Mouse (Mus musculus) C3H10T1/2 (cell line): ENCODE data around the gene Rhov. TPM values are rescaled to one million over a fixed set of nuclear protein-coding genes. Genes with fewer than 3 reads are reported as not detected.

ENCODE experiments used
- polyA plus RNA-seq, 2 experiments: library from polyadenylated mRNA; unstranded; fragments of >200 nt; fragmentation: generic; extraction: Trizol; gene quantifications; one replicate each; pipeline ENCODE4 v1.2.1; 2012; ENCODE audit warnings: missing spikeins in 2 of 2

Rhov gene
- 1 to 10 TPM in 1 of 2 experiments, under 1 TPM in 1; 0.63 to 5.3 TPM for polyA plus RNA-seq

GRCm38 (mm10) chr2:119270643-119271331 lies at the start of gene Rhov:
Gene Rhov (minus strand): TSS chr2:119271272.

GRCm38 (mm10) chr2:119288270-119288882 lies 17.3 kb upstream of the Rhov start, which contains the start of gene Vps18:
Gene Vps18 (plus strand): TSS chr2:119288740.

GRCm38 (mm10) chr2:119237210-119237870 lies 33.7 kb downstream of the Rhov start, which contains the start of gene Spint1:
Gene Spint1 (plus strand): TSS chr2:119237362.

GRCm38 (mm10) chr2:119229775-119230704 lies 41.0 kb downstream of the Rhov start, which contains the start of gene Ppp1r14d:
Gene Ppp1r14d (minus strand): TSS chr2:119229906.

Other genes with a start within 250 kb of the Rhov start
- 10 to 100 TPM in 1 of 2 experiments, 1 to 10 TPM in 1; 4.8 to 15.3 TPM for gene Ccdc32, start 241.9 kb downstream of the Rhov start, polyA plus RNA-seq
- 1 to 10 TPM; 1.1 to 1.2 TPM for gene Rpusd2, start 236.5 kb downstream of the Rhov start, polyA plus RNA-seq
- gene Knl1, start 224.2 kb downstream of the Rhov start, polyA plus RNA-seq: under 1 TPM; 0.08 to 0.97 TPM
- gene Rad51, start 158.5 kb downstream of the Rhov start, polyA plus RNA-seq: 10 to 100 TPM in 1 of 2 experiments, 1 to 10 TPM in 1; 7.9 to 11.4 TPM
- 10 to 100 TPM in 1 of 2 experiments, 1 to 10 TPM in 1; 3.1 to 12.0 TPM for gene Rmdn3, start 114.2 kb downstream of the Rhov start, polyA plus RNA-seq
- 100 to 1,000 TPM; 127 to 204 TPM for gene Gchfr, start 103.5 kb downstream of the Rhov start, polyA plus RNA-seq
- gene Gm14137, start 96.8 kb downstream of the Rhov start, polyA plus RNA-seq: 1 to 10 TPM in 1 of 2 experiments, under 1 TPM in 1; 0.97 to 2.2 TPM
- gene Zfyve19, start 62.7 kb downstream of the Rhov start, polyA plus RNA-seq: 10 to 100 TPM; 26.7 to 32.6 TPM
- 10 to 100 TPM in 1 of 2 experiments, 1 to 10 TPM in 1; 10.0 to 10.2 TPM for gene Dnajc17, start 62.5 kb downstream of the Rhov start, polyA plus RNA-seq
- not detected for gene Ppp1r14d, start 41.4 kb downstream of the Rhov start, polyA plus RNA-seq
- gene Spint1, start 33.9 kb downstream of the Rhov start, polyA plus RNA-seq: under 1 TPM; 0.01 to 0.38 TPM
- 10 to 100 TPM; 10.5 to 23.7 TPM for gene Vps18, start 17.5 kb upstream of the Rhov start, polyA plus RNA-seq
- gene Dll4, start 54.5 kb upstream of the Rhov start, polyA plus RNA-seq: not detected
- 1 to 10 TPM; 4.9 to 10.0 TPM for gene Chac1, start 80.0 kb upstream of the Rhov start, polyA plus RNA-seq
- gene Ino80, start 206.4 kb upstream of the Rhov start, polyA plus RNA-seq: 1 to 10 TPM in 1 of 2 experiments, under 1 TPM in 1; 0.41 to 4.5 TPM